ENCODE assay signal across 9 mouse cellular contexts in the genomic region with DNA sequence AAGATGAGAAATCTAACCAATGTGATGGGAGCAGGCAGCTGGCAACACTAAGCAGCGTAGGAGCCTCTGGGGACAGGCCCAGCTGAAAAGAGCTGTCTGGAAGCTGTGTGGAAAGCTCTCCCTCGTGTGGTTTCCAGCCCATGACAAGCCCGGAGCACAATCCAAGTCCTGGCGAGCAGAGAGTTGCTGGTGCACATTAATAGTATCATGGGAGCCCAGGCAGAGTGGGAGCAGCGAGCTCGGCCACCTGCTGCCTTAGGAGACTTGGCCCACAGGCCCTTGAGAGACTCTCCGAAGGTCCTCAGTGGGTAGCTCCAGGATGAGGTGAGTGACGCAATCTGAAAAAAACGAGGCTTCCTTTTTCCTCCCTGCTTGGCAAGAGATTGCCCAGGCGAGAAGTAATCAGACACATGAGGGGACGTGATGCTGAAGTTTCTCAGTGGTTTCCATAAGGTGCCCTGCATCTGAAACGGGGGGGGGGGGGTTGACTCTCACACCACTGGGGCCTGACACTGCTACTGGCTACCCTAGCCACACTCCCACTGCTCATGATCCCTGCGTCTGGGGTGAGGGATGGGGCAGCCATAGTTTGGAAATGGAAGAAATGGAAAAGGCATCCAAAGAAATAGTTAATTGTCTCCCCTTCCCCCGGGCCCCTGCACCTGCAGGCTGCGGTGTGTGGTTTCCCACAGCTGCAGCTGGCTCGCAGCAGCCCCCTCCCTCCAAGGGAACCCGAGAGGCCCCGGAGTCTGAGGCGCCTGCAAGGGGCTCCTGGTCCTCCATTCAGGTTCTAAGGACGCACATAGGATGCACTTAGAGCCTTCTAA. TPM values are rescaled to one million over a fixed set of nuclear protein-coding genes. Genes with fewer than 3 reads are reported as not detected.
DNase-seq lines count a peak whose midpoint lies in the region; ATAC-seq lines count a peak whose summit lies in the region.
"Had no signal": no experiment of that assay in that cellular context is flagged by ENCODE, and none has a peak within 500 bp of the region (broad histone marks: within the 10 kb centered on the region; RNA-seq: fewer than 3 reads in every experiment).

No protein-coding gene starts in this region.

- H3K4me3 ChIP-seq in hindbrain, embryonic 13.5 days, result no peak overlapping the region
- H3K4me3 ChIP-seq in stomach, embryonic 14.5 days (ENCODE audit: low read depth, low read length), result no peak overlapping the region

- no peak overlapping the region; the same call in 1 of the 2 replicates for H3K27ac ChIP-seq in hindbrain, embryonic 13.5 days
- H3K27ac ChIP-seq in stomach, embryonic 14.5 days (ENCODE audit: low read length), result 0 out of 2 replicates have a peak overlapping the region, but pooled peaks have one; percentile 21
- H3K27ac ChIP-seq: macrophage had no signal

- no peaks in the 10 kb centered on the region for H3K36me3 ChIP-seq in hindbrain, embryonic 13.5 days
- H3K36me3 ChIP-seq in stomach, embryonic 14.5 days (ENCODE audit: control insufficient read depth, insufficient read depth, low read length), result no peaks in the 10 kb centered on the region

- DNase-seq in frontal cortex, postnatal 25 days (ENCODE audit: low spot score in 2 of 2), result no peak
- peak; percentile 52 to 56 for DNase-seq in spleen, postnatal 36 days (ENCODE audit: low spot score in 2 of 2)
- no peak for DNase-seq in spleen, adult 18-20 months
- no peak for DNase-seq in left cerebral cortex, adult 11 months (ENCODE audit: low spot score)
- DNase-seq in kidney, adult 9 months, result no peak

- no peak overlapping the region for H3K4me2 ChIP-seq in hindbrain, embryonic 13.5 days
- H3K4me2 ChIP-seq in stomach, embryonic 14.5 days (replicated peaks; ENCODE audit: low read depth, low read length), result no peak overlapping the region

- H3K27me3 ChIP-seq in hindbrain, embryonic 13.5 days, result no peaks in the 10 kb centered on the region
- H3K27me3 ChIP-seq in stomach, embryonic 14.5 days (ENCODE audit: control insufficient read depth, insufficient read depth, low read length), result no peaks in the 10 kb centered on the region

- peak overlapping the region; percentile 8; the same call in 1 of the 2 replicates for H3K9ac ChIP-seq in hindbrain, embryonic 13.5 days
- H3K9ac ChIP-seq in stomach, embryonic 14.5 days (replicated peaks; ENCODE audit: low read depth, low read length), result no peak overlapping the region

- H3K9me3 ChIP-seq in hindbrain, embryonic 13.5 days, result no peaks in the 10 kb centered on the region
- no peaks in the 10 kb centered on the region for H3K9me3 ChIP-seq in stomach, embryonic 14.5 days (ENCODE audit: control insufficient read depth, low read depth, low read length)

- WGBS in hindbrain, embryonic 13.5 days, result 43% methylated on average over 20 of the region's 20 CpGs
- 38% methylated on average over 19 of the region's 20 CpGs for WGBS in stomach, embryonic 14.5 days

- peaks cover 18% of the 10 kb centered on the region for H3K4me1 ChIP-seq in hindbrain, embryonic 13.5 days (replicated peaks)
- H3K4me1 ChIP-seq in stomach, embryonic 14.5 days (ENCODE audit: control insufficient read depth, insufficient read depth, low read length), result peaks cover 12% of the 10 kb centered on the region

- peak; percentile 93 for ATAC-seq in frontal cortex, adult (ENCODE audit: low TSS enrichment)
- peak; percentile 46; the same call in 1 of the 2 replicates for ATAC-seq in hindbrain, embryonic 13.5 days (ENCODE audit: low FRiP score)
- no peak for ATAC-seq in stomach, embryonic 14.5 days (ENCODE audit: insufficient number of reproducible peaks, insufficient read depth, low FRiP score, low read depth)

RNA-seq across cellular contexts. Expression of a gene that starts 19.8 kb away (rescaled TPM):
- 362 and 376 TPM in 2 replicates for polyA plus RNA-seq in hindbrain, embryonic 13.5 days (2015; fragmentation: Nextera tagmentation; extraction: Ambion mirVana)
- polyA plus RNA-seq in stomach, embryonic 14.5 days (2014; fragmentation: Nextera tagmentation; extraction: Ambion mirVana), result 221 and 226 TPM in 2 replicates

RNA-seq across cellular contexts. Expression of a gene that starts 50.1 kb away (rescaled TPM):
- 4.7 and 5.3 TPM in 2 replicates for polyA plus RNA-seq in hindbrain, embryonic 13.5 days (2015; fragmentation: Nextera tagmentation; extraction: Ambion mirVana)
- polyA plus RNA-seq in stomach, embryonic 14.5 days (2014; fragmentation: Nextera tagmentation; extraction: Ambion mirVana), result 7.7 and 8.2 TPM in 2 replicates

Comparison
In these comparisons a context has a peak if more than half of its experiments do, and no peak if none do; other contexts are left out.
1. DNase-seq: peak in spleen, postnatal 36 days (2 of 2); none in frontal cortex, postnatal 25 days (0 of 2), spleen, adult 18-20 months (0 of 2), left cerebral cortex, adult 11 months (single experiment) and kidney, adult 9 months (single experiment).